ENCODE assay signal across 20 mouse cellular contexts in the genomic region with DNA sequence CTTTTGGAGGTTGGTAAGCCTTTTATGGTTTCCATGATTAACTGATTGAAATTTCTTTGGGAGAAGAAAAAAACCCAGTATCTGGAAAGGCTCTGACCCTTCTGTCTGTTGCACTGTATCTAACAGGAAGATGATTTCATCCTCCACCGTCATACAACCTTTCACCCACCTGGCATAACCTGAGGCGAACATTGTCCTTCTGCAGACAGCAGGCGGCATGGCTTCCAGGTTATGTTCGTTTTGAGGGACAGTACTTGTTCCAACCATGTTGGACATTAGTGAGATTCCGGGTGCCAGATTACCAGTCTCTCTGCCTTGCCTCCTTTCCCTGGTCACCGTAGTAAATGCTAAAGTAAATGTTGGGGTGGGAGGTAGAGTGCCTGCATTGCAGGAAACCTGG. TPM values are rescaled to one million over a fixed set of nuclear protein-coding genes. Genes with fewer than 3 reads are reported as not detected.
DNase-seq lines count a peak whose midpoint lies in the region; ATAC-seq lines count a peak whose summit lies in the region.
"Had no signal": no experiment of that assay in that cellular context is flagged by ENCODE, and none has a peak within 500 bp of the region (broad histone marks: within the 10 kb centered on the region; RNA-seq: fewer than 3 reads in every experiment).

No protein-coding gene starts in this region.

- no peak for ATAC-seq in kidney, embryonic 15.5 days (replicated peaks; ENCODE audit: low FRiP score)
- no peak for ATAC-seq in forebrain, embryonic 14.5 days
- ATAC-seq: intestine, embryonic 15.5 days; Patski had no signal

- no peaks in the 10 kb centered on the region for H3K36me3 ChIP-seq in kidney, embryonic 15.5 days
- H3K36me3 ChIP-seq in forebrain, embryonic 14.5 days (ENCODE audit: control insufficient read depth, insufficient read depth, low read length) = no peaks in the 10 kb centered on the region
- H3K36me3 ChIP-seq: embryonic facial prominence, embryonic 13.5 days; forebrain, embryonic 10.5 days; heart, embryonic 13.5 days; hindbrain, embryonic 13.5 days; intestine, embryonic 15.5 days; limb, embryonic 12.5 days had no signal

- 86% methylated on average over 6 of the region's 6 CpGs for WGBS in kidney, embryonic 15.5 days
- WGBS in forebrain, embryonic 14.5 days = 90% methylated on average over 6 of the region's 6 CpGs

- no peak overlapping the region for H3K4me3 ChIP-seq in kidney, embryonic 15.5 days (replicated peaks)
- H3K4me3 ChIP-seq in forebrain, embryonic 14.5 days (ENCODE audit: low read depth, low read length) = no peak overlapping the region
- H3K4me3 ChIP-seq: embryonic facial prominence, embryonic 13.5 days; forebrain, embryonic 10.5 days; heart, embryonic 13.5 days; hindbrain, embryonic 13.5 days; intestine, embryonic 15.5 days; limb, embryonic 12.5 days had no signal

- H3K27ac ChIP-seq in kidney, embryonic 15.5 days = no peak overlapping the region
- no peak overlapping the region for H3K27ac ChIP-seq in forebrain, embryonic 14.5 days (ENCODE audit: low read depth, low read length)
- H3K27ac ChIP-seq: embryonic facial prominence, embryonic 13.5 days; forebrain, embryonic 10.5 days; heart, embryonic 13.5 days; hindbrain, embryonic 13.5 days; intestine, embryonic 15.5 days; limb, embryonic 12.5 days had no signal

- no peak overlapping the region for H3K9ac ChIP-seq in kidney, embryonic 15.5 days
- no peak overlapping the region for H3K9ac ChIP-seq in forebrain, embryonic 14.5 days (ENCODE audit: low read length)
- H3K9ac ChIP-seq: embryonic facial prominence, embryonic 13.5 days; heart, embryonic 13.5 days; hindbrain, embryonic 13.5 days; intestine, embryonic 15.5 days; limb, embryonic 12.5 days; lung, embryonic 14.5 days had no signal

- no peaks in the 10 kb centered on the region for H3K4me1 ChIP-seq in kidney, embryonic 15.5 days
- no peaks in the 10 kb centered on the region for H3K4me1 ChIP-seq in forebrain, embryonic 14.5 days (ENCODE audit: control insufficient read depth, insufficient read depth, low read length)
- H3K4me1 ChIP-seq: embryonic facial prominence, embryonic 13.5 days; forebrain, embryonic 10.5 days; hindbrain, embryonic 13.5 days; intestine, embryonic 15.5 days; limb, embryonic 12.5 days had no signal

- intact Hi-C loops in gastrocnemius, postnatal 14 days (cut with DNase I; ENCODE audit: low total_unique reads) = no loop called here

- H3K4me2 ChIP-seq in kidney, embryonic 15.5 days = no peak overlapping the region
- H3K4me2 ChIP-seq in forebrain, embryonic 14.5 days (ENCODE audit: low read length) = no peak overlapping the region
- H3K4me2 ChIP-seq: embryonic facial prominence, embryonic 13.5 days; heart, embryonic 13.5 days; hindbrain, embryonic 13.5 days; intestine, embryonic 15.5 days; limb, embryonic 12.5 days; lung, embryonic 14.5 days had no signal

- peak; percentile 46 for DNase-seq in gastrocnemius, adult 18-20 months (ENCODE audit: low spot score)
- no peak for DNase-seq in gastrocnemius, postnatal 14 days
- peak; percentile 65 for DNase-seq in kidney, adult 18-20 months
- DNase-seq in fat pad, adult 2 months (ENCODE audit: extremely low read depth, low read depth, low spot score) = peak; percentile 26
- peak; percentile 56 for DNase-seq in kidney, postnatal 10 days
- no peak for DNase-seq in embryo, embryonic 11 days
- no peak for DNase-seq in forebrain, embryonic 14.5 days (ENCODE audit: low spot score)
- DNase-seq: cerebellum, adult 2 months; layer of hippocampus, postnatal 36 days; lung, embryonic 14.5 days; midbrain, embryonic 14.5 days; thymus, postnatal 4 days had no signal

- H3K27me3 ChIP-seq in kidney, embryonic 15.5 days = no peaks in the 10 kb centered on the region
- no peaks in the 10 kb centered on the region for H3K27me3 ChIP-seq in forebrain, embryonic 14.5 days (replicated peaks; ENCODE audit: control insufficient read depth, insufficient read depth, low read length)
- H3K27me3 ChIP-seq: embryonic facial prominence, embryonic 13.5 days; heart, embryonic 13.5 days; hindbrain, embryonic 13.5 days; intestine, embryonic 15.5 days; limb, embryonic 12.5 days; Patski had no signal

- H3K9me3 ChIP-seq in kidney, embryonic 15.5 days (replicated peaks) = no peaks in the 10 kb centered on the region
- H3K9me3 ChIP-seq in forebrain, embryonic 14.5 days (replicated peaks; ENCODE audit: control insufficient read depth, low read length) = no peaks in the 10 kb centered on the region
- H3K9me3 ChIP-seq: embryonic facial prominence, embryonic 13.5 days; forebrain, embryonic 10.5 days; heart, embryonic 13.5 days; hindbrain, embryonic 13.5 days; intestine, embryonic 15.5 days; limb, embryonic 12.5 days had no signal

RNA-seq across cellular contexts. Expression of gene Nceh1, which starts 51.1 kb away (rescaled TPM):
- total RNA-seq in gastrocnemius, adult 18-20 months (2021) = 10 to 100 TPM; 17.8 to 20.0 TPM
- 10 to 100 TPM; 11.0 to 19.7 TPM for total RNA-seq in gastrocnemius, postnatal 14 days (2021)
- 15.8 and 16.3 TPM in 2 replicates for polyA plus RNA-seq in kidney, embryonic 15.5 days (2015; fragmentation: Nextera tagmentation; extraction: Ambion mirVana)
- 4.9 and 8.3 TPM in 2 replicates for polyA plus RNA-seq in forebrain, embryonic 14.5 days (2014; fragmentation: Nextera tagmentation; extraction: Ambion mirVana)

Comparison
In these comparisons a context has a peak if more than half of its experiments do, and no peak if none do; other contexts are left out.
1. DNase-seq: peak in gastrocnemius, adult 18-20 months (single experiment), kidney, adult 18-20 months (single experiment), fat pad, adult 2 months (single experiment) and kidney, postnatal 10 days (single experiment); none in gastrocnemius, postnatal 14 days (single experiment), embryo, embryonic 11 days (single experiment) and forebrain, embryonic 14.5 days (single experiment).